Mouse (Mus musculus): Measurements from ENCODE around the gene Gabpb2.

DNA sequence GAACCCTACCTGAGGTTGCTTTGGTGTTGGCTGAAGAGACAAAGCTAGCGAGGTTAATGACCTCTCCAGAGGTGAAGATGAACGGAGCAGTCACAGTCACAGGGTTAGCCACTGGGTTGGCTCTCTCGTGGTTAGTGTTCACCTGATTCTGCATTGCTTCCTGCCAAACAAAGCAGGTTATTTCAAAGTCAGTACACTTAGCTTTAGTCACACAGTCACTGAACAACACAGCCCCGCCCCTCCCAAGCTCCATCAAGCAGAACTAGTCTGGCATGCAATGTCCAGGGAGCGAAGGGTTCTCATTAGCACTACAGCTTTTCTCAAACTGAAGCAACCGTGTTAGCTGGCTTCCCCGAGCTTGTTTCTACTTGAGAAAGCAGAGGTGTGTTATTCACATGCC is 17.6 kb downstream of the Gabpb2 start:
- TF ChIP-seq CTCF (conservative IDR thresholded peaks at IDR 0.05; ENCODE audit: low read length) (no peak), POU5F1 (IDR thresholded peaks at IDR 0.05; ENCODE audit: borderline replicate concordance, low read length) (no peak)

Data from E14TG2a.4 (cell line).